Mouse (Mus musculus) MEL (cell line): Measurements from ENCODE around the gene Higd2a. TPM values are rescaled to one million over a fixed set of nuclear protein-coding genes. Genes with fewer than 3 reads are reported as not detected.

ENCODE experiments used
- DNase-seq: peaks from one replicate; pipeline ENCODE4 v3.0.0; 2011; ENCODE audit warnings: low read depth, low spot score
- H3K27ac ChIP-seq: 2 replicates; pipeline ENCODE4 v1.5.1; 2012; ENCODE audit warnings: low read depth, mild to moderate bottlenecking, control low read depth, low read length, moderate library complexity; ENCODE audit not compliant: control insufficient read depth
- H3K27me3 ChIP-seq, 2 experiments: fragments of 150-350 bp in 1 of 2; sonication (generic) in 1 of 2; 2 replicates each; pipeline ENCODE4 v1.6.1; 2012; ENCODE audit warnings: low read length in 2 of 2, mild to moderate bottlenecking in 2 of 2, improper control_type of control experiment in 1 of 2, moderate library complexity in 1 of 2; ENCODE audit not compliant: insufficient read depth in 2 of 2, control insufficient read depth in 1 of 2
- H3K36me3 ChIP-seq, 2 experiments: 2 replicates each; pipeline ENCODE4 v1.6.1; 2012 to 2014; ENCODE audit warnings: low read length in 2 of 2, improper control_type of control experiment in 1 of 2, inconsistent platforms in 1 of 2, mild to moderate bottlenecking in 1 of 2; ENCODE audit not compliant: insufficient read depth in 2 of 2, control insufficient read depth in 1 of 2
- H3K4me1 ChIP-seq, 2 experiments: fragments of 150-350 bp in 1 of 2; sonication (generic) in 1 of 2; 2 replicates each; pipeline ENCODE4 v1.6.1; 2012; ENCODE audit warnings: low read length in 2 of 2, improper control_type of control experiment in 1 of 2, mild to moderate bottlenecking in 1 of 2; ENCODE audit not compliant: insufficient read depth in 2 of 2, control insufficient read depth in 1 of 2
- H3K4me3 ChIP-seq, 2 experiments: fragments of 150-350 bp in 1 of 2; sonication (generic) in 1 of 2; 2 replicates each; pipeline ENCODE4 v1.5.1; 2012; ENCODE audit warnings: low read depth in 2 of 2, low read length in 2 of 2, mild to moderate bottlenecking in 2 of 2, moderate library complexity in 2 of 2, control low read depth in 1 of 2, improper control_type of control experiment in 1 of 2; ENCODE audit not compliant: control insufficient read depth in 1 of 2, insufficient read depth in 1 of 2
- H3K79me2 ChIP-seq: 2 replicates; pipeline ENCODE4 v1.6.1; 2012; ENCODE audit warnings: mild to moderate bottlenecking, low read length, moderate library complexity; ENCODE audit not compliant: control insufficient read depth, poor library complexity, insufficient read depth
- H3K9ac ChIP-seq: 2 replicates; pipeline ENCODE4 v1.6.1; 2012; ENCODE audit warnings: low read depth, mild to moderate bottlenecking, control low read depth, low read length, moderate library complexity; ENCODE audit not compliant: control insufficient read depth, poor library complexity, severe bottlenecking
- H3K9me3 ChIP-seq: fragments of 150-350 bp; sonication (generic); replicated peaks from 2 replicates; pipeline ENCODE4 v1.6.1; 2012; ENCODE audit warnings: mild to moderate bottlenecking, low read length, improper control_type of control experiment, moderate library complexity; ENCODE audit not compliant: insufficient read depth
- CHD1 ChIP-seq: IDR thresholded peaks from 2 replicates; pipeline ENCODE4 v1.6.1; 2012; ENCODE audit warnings: low read depth, mild to moderate bottlenecking, inconsistent platforms, low read length, improper control_type of control experiment
- CTCF ChIP-seq, 3 experiments: IDR thresholded peaks in 2 of 3; conservative IDR thresholded peaks in 1 of 3; 2 replicates each; pipeline ENCODE4 v1.5.1; 2011 to 2012; ENCODE audit warnings: low read length in 3 of 3, low read depth in 2 of 3, mild to moderate bottlenecking in 2 of 3, improper control_type of control experiment in 1 of 3, inconsistent platforms in 1 of 3, mixed read lengths in 1 of 3, moderate library complexity in 1 of 3; ENCODE audit not compliant: control insufficient read depth in 1 of 3, insufficient read depth in 1 of 3, poor library complexity in 1 of 3, severe bottlenecking in 1 of 3
- E2F4 ChIP-seq: IDR thresholded peaks from 2 replicates; pipeline ENCODE4 v1.6.1; 2011; ENCODE audit warnings: low read depth, low read length, improper control_type of control experiment, borderline replicate concordance
- ELF1 ChIP-seq: IDR thresholded peaks from 2 replicates; pipeline ENCODE4 v1.6.1; 2014; ENCODE audit warnings: low read depth, mild to moderate bottlenecking, inconsistent platforms, low read length, improper control_type of control experiment, moderate library complexity
- GABPA ChIP-seq: IDR thresholded peaks from 2 replicates; pipeline ENCODE4 v1.6.1; 2012; ENCODE audit warnings: low read depth, mild to moderate bottlenecking, inconsistent platforms, low read length, improper control_type of control experiment, moderate library complexity
- HCFC1 ChIP-seq: IDR thresholded peaks from 2 replicates; pipeline ENCODE4 v1.6.1; 2012; ENCODE audit warnings: low read depth, mild to moderate bottlenecking, inconsistent platforms, low read length, improper control_type of control experiment, moderate library complexity
- MAFK ChIP-seq: IDR thresholded peaks from 2 replicates; pipeline ENCODE4 v1.6.1; 2011; ENCODE audit warnings: low read depth, mild to moderate bottlenecking, low read length, improper control_type of control experiment, borderline replicate concordance
- MEF2A ChIP-seq: IDR thresholded peaks from 2 replicates; pipeline ENCODE4 v1.6.1; 2014; ENCODE audit warnings: low read depth, mild to moderate bottlenecking, inconsistent platforms, low read length, improper control_type of control experiment; ENCODE audit not compliant: poor library complexity, insufficient replicate concordance, severe bottlenecking; ENCODE audit errors: extremely low read depth
- NELFE ChIP-seq: IDR thresholded peaks from 2 replicates; pipeline ENCODE4 v1.6.1; 2011; ENCODE audit warnings: low read depth, low read length, improper control_type of control experiment
- POLR2AphosphoS2 ChIP-seq: IDR thresholded peaks from 2 replicates; pipeline ENCODE4 v1.6.1; 2011; ENCODE audit warnings: low read length, improper control_type of control experiment
- SIN3A ChIP-seq: IDR thresholded peaks from 2 replicates; pipeline ENCODE4 v1.6.1; 2012; ENCODE audit warnings: low read length, improper control_type of control experiment, inconsistent platforms
- TBP ChIP-seq: IDR thresholded peaks from 2 replicates; pipeline ENCODE4 v1.8.0; 2011; ENCODE audit warnings: low read depth, low read length, improper control_type of control experiment
- ZKSCAN1 ChIP-seq: IDR thresholded peaks from 2 replicates; pipeline ENCODE4 v1.6.1; 2012; ENCODE audit warnings: low read depth, mild to moderate bottlenecking, inconsistent platforms, low read length, improper control_type of control experiment, moderate library complexity
- ZMIZ1 ChIP-seq: IDR thresholded peaks from 2 replicates; pipeline ENCODE4 v1.6.1; 2012; ENCODE audit warnings: low read depth, mild to moderate bottlenecking, inconsistent platforms, low read length, improper control_type of control experiment, moderate library complexity
- polyA plus RNA-seq, 2 experiments: library from polyadenylated mRNA; stranded (reverse) in 1 of 2; unstranded in 1 of 2; fragments of >175 nt in 1 of 2; fragments of >200 nt in 1 of 2; gene quantifications; 2 replicates each; pipeline versions ENCODE4 v1.2.1 to v1.2.4; 2012; ENCODE audit warnings: low replicate concordance in 2 of 2, low read depth in 1 of 2; ENCODE audit not compliant: insufficient read length in 2 of 2, insufficient read depth in 1 of 2, missing spikeins in 1 of 2
- total RNA-seq: library from RNA; depleted of rRNA; stranded (reverse); fragments of 300-350 nt; gene quantifications from 2 replicates; pipeline ENCODE4 v1.2.3, GENCODE M21; 2012

Higd2a gene
- total and polyA plus RNA-seq, 3 experiments, result 54.0 to 131 TPM; not detected in 1

DNA sequence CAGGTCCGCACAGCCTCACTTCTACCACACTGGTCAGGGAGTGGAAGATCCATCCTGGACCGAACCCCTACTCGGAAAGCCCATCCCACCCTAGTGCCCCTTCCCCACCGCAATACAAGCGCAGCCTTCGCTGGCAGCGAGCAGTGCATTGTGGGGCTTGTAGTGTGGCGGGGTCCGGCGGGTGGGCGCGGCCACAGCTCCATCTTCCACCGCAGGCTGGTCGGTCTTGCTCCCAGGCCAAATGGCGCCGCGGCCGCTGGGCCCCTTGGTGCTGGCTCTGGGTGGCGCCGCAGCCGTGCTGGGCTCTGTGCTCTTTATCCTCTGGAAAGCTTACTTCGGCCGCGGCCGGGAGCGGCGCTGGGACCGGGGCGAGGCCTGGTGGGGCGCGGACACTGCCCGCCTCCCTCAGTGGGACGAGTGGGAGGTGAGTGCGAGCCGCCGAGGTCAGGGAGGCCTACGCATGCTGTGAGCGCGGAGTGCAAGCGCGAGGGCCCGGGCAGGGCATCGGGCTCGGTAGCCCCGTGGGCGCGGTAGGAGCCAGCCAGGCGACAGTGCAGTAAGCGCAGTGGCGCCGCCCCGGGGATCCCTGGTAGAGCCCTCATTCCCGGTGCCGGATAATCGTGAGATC is 15.0 kb upstream of the Higd2a start, which contains the start of gene Arl10:
Gene Arl10 (plus strand): TSS at position 162 of the 628 bp plus-strand sequence.
- DNase-seq, result peak; percentile 71
- H3K36me3 ChIP-seq, result peaks cover 0 to 12% of the 10 kb centered on the region in 2 experiments; a peak in 2 of 4 replicates
- H3K4me1 ChIP-seq, result peaks cover 2 to 15% of the 10 kb centered on the region in 2 experiments
- H3K4me3 ChIP-seq, result peak within 1 kb of the TSS; percentile 73 to 92
- no peak within 1 kb of the TSS for H3K27ac ChIP-seq
- no peaks in the 10 kb centered on the region for H3K9me3 ChIP-seq
- no peaks in the 10 kb centered on the region; the same call in 1 of the 2 replicates for H3K79me2 ChIP-seq
- peak; percentile 51; the same call in 1 of the 2 replicates for TF ChIP-seq NELFE
- TF ChIP-seq ZMIZ1, result peak; percentile 27; the same call in 1 of the 2 replicates
- no peak for TF ChIP-seq POLR2AphosphoS2
- TF ChIP-seq SIN3A, result peak; percentile 53; the same call in 1 of the 2 replicates
- TF ChIP-seq HCFC1, result peak; percentile 93
- no peak for TF ChIP-seq GABPA
- TF ChIP-seq CTCF (IDR thresholded peaks at IDR 0.05 in 2 of 3, conservative IDR thresholded peaks at IDR 0.05 in 1 of 3; ENCODE audit: control insufficient read depth in 1 of 3, insufficient read depth in 1 of 3, low read depth in 2 of 3, low read length in 3 of 3, poor library complexity in 1 of 3, severe bottlenecking in 1 of 3), result 0 out of 6 replicates have a peak, but pooled peaks of 1 of the 3 experiments have one; percentile 29
- TF ChIP-seq ELF1, result no peak
- TF ChIP-seq, all 39 proteins: peak for 5
- Histone ChIP-seq H3K27me3 (no peaks in the 10 kb centered on the region), H3K9ac (peak within 1 kb of the TSS; percentile 76)

DNA sequence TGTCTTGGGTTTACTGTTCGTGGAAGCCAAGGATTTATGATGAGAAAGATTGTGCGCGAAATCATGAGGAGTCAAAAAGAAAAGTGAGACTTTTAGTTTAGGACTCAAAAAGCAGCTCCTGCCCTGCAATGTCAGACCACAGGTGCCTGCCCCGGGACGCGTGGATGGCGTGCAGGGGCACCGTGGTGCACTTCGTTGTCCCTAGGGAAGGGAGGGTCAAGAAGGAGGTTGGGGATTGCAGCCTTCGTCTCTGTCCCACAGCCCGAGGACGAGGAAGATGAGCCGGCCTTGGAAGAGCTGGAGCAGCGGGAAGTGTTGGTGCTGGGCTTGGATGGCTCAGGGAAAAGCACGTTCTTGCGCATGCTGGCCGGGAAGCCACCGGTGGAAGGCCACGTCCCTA is 14.5 kb upstream of the Higd2a start:
- H3K9me3 ChIP-seq, result no peaks in the 10 kb centered on the region
- H3K27ac ChIP-seq, result no peak overlapping the region
- H3K79me2 ChIP-seq, result no peaks in the 10 kb centered on the region; the same call in 1 of the 2 replicates
- H3K4me1 ChIP-seq, result peaks cover 2 to 15% of the 10 kb centered on the region in 2 experiments
- no peaks in the 10 kb centered on the region for H3K27me3 ChIP-seq
- no peak for DNase-seq
- TF ChIP-seq HCFC1 (no peak), CHD1 (no peak), E2F4 (no peak), ELF1 (no peak), ZMIZ1 (no peak)
- peak overlapping the region; percentile 73 to 92 for H3K4me3 ChIP-seq
- peak overlapping the region; percentile 76 for H3K9ac ChIP-seq
- peaks cover 0 to 12% of the 10 kb centered on the region in 2 experiments; a peak in 2 of 4 replicates for H3K36me3 ChIP-seq

DNA sequence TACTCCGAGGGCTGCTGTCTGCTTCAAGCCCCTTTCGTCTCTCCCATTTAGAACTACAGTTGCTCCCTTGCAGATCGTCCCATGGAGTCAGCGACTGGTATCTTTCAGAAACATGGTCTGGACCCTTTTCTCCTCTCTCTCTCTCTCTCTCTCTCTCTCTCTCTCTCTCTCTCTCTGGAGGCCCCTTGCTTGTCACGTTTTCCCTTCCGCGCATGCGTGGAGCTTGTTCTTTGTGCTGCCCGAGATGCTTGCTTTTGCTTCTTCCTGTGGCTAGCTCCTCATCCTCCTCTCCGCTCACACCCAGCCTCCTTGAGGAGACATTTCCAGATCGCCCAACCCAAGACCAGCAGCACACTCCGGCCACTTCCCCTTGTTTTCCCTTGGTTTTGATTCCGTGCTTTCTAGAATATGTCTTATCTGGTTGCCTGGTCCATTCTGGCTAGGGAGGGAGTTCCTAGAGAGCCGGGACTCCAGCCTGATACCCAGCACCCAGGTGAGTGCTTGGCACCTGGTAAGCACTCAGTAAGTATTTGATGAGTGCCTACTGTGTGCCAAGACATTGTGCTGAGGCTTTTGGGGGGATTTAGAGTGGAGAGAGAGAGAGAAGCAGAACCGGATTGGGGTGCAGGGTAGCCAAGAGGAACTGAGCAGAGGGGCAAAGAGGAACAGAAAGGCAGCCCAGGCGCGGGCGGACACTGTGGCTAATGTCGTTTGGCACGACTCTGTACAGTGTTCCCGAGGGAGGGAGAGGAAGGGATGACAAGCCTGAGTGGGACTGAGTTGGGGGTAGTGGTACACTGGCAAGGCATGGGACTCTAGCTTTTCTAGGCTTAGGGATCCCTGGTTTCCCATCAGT is 12.1 kb upstream of the Higd2a start:
- no peak for DNase-seq
- no peaks in the 10 kb centered on the region; the same call in 1 of the 2 replicates for H3K79me2 ChIP-seq
- no peaks in the 10 kb centered on the region for H3K9me3 ChIP-seq
- no peak overlapping the region for H3K27ac ChIP-seq
- H3K27me3 ChIP-seq, result no peaks in the 10 kb centered on the region
- H3K9ac ChIP-seq, result no peak overlapping the region
- H3K4me1 ChIP-seq, result peaks cover 2 to 15% of the 10 kb centered on the region in 2 experiments
- TF ChIP-seq MAFK (no peak), CTCF (IDR thresholded peaks at IDR 0.05 in 2 of 3, conservative IDR thresholded peaks at IDR 0.05 in 1 of 3; ENCODE audit: control insufficient read depth in 1 of 3, insufficient read depth in 1 of 3, low read depth in 2 of 3, low read length in 3 of 3, poor library complexity in 1 of 3, severe bottlenecking in 1 of 3) (no peak), ZKSCAN1 (no peak), POLR2AphosphoS2 (0 out of 2 replicates have a peak, but pooled peaks have one; percentile 32), TBP (no peak), MEF2A (no peak)
- TF ChIP-seq, all 39 proteins: peak for 1
- Histone ChIP-seq H3K36me3 (peaks cover 0 to 12% of the 10 kb centered on the region in 2 experiments; a peak in 3 of 4 replicates), H3K4me3 (no peak overlapping the region)
